8 mouse cellular contexts compared by ENCODE assay signal in the genomic region with DNA sequence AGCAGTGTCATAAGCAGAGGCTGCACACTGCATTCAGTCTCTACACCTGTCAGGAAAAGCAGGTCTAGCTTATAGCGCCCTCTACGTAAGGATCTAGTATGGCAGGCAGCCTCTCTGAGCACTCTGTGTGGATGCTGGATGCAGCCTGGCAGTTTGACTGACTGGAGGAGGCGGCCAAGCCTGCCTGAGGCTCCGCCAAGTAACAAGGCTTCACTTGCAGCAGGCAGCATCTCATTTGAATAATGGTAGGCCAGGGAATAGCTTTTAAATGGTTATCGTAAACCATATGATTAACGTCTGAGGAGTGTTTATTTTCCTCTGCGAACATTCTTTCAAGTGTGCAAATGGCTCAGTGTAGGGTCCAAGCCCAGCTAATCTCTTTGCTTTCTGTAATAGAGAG.
DNase-seq lines count a peak whose midpoint lies in the region; ATAC-seq and TF ChIP-seq lines count a peak whose summit lies in the region.

No protein-coding gene starts in this region.

- no peak for TF ChIP-seq EP300 in CH12.LX (IDR thresholded peaks at IDR 0.05; ENCODE audit: low read length)

- no peaks in the 10 kb centered on the region for H3K36me3 ChIP-seq in CH12.LX (replicated peaks in 1 of 2; ENCODE audit: control insufficient read depth in 1 of 2, insufficient read depth in 1 of 2, low read length in 1 of 2)
- H3K36me3 ChIP-seq in embryonic facial prominence, embryonic 14.5 days (ENCODE audit: control insufficient read depth, insufficient read depth, low read length) = peaks cover 49% of the 10 kb centered on the region
- peaks cover 18% of the 10 kb centered on the region for H3K36me3 ChIP-seq in kidney, embryonic 16.5 days (ENCODE audit: insufficient read depth, low read length)

- H3K27ac ChIP-seq in CH12.LX (ENCODE audit: insufficient read depth, low read depth) = no peak overlapping the region
- no peak overlapping the region for H3K27ac ChIP-seq in embryonic facial prominence, embryonic 14.5 days (replicated peaks; ENCODE audit: low read depth, low read length)
- peak overlapping the region; percentile 45; the same call in 1 of the 2 replicates for H3K27ac ChIP-seq in kidney, embryonic 16.5 days (ENCODE audit: low read length)

- DNase-seq in cerebellum, postnatal 14 days = peak; percentile 19 to 24
- no peak for DNase-seq in cerebellum, adult 18-20 months
- peak; percentile 26 for DNase-seq in CH12.LX (ENCODE audit: extremely low read depth)
- peak; percentile 73 for DNase-seq in embryonic facial prominence, embryonic 14.5 days (ENCODE audit: low spot score)
- DNase-seq in ovary, postnatal 14 days (ENCODE audit: low spot score) = no peak
- no peak for DNase-seq in cerebellum, adult 9-11 months

- dilution Hi-C loops in CH12.LX (cut with MboI; ENCODE audit: extremely low pct_ligation_motif_present, extremely low pct_unique_long_range_greater_than_20kb, low sequenced_read_pairs) = no loop called here

- no peak overlapping the region for H3K4me3 ChIP-seq in CH12.LX (replicated peaks in 1 of 3; ENCODE audit: low read depth in 2 of 3, low read length in 2 of 3, poor library complexity in 1 of 3)
- no peak overlapping the region for H3K4me3 ChIP-seq in embryonic facial prominence, embryonic 14.5 days (ENCODE audit: low read depth, low read length)
- H3K4me3 ChIP-seq in kidney, embryonic 16.5 days (ENCODE audit: low read length) = no peak overlapping the region

- H3K9ac ChIP-seq in CH12.LX (ENCODE audit: insufficient read depth, low read depth) = no peak overlapping the region
- no peak overlapping the region for H3K9ac ChIP-seq in embryonic facial prominence, embryonic 14.5 days (ENCODE audit: low read depth, low read length)
- no peak overlapping the region for H3K9ac ChIP-seq in kidney, embryonic 16.5 days (replicated peaks; ENCODE audit: low read length)

- WGBS in embryonic facial prominence, embryonic 14.5 days = 51% methylated on average over 7 of the region's 7 CpGs
- 19% methylated on average over 7 of the region's 7 CpGs for WGBS in kidney, embryonic 16.5 days

- H3K27me3 ChIP-seq in CH12.LX (replicated peaks) = peaks cover 43% of the 10 kb centered on the region
- no peaks in the 10 kb centered on the region for H3K27me3 ChIP-seq in embryonic facial prominence, embryonic 14.5 days (replicated peaks; ENCODE audit: control insufficient read depth, insufficient read depth, low read length)
- H3K27me3 ChIP-seq in kidney, embryonic 16.5 days (ENCODE audit: insufficient read depth, low read length) = no peaks in the 10 kb centered on the region

- H3K4me1 ChIP-seq in CH12.LX (ENCODE audit: control insufficient read depth in 1 of 2, insufficient read depth in 2 of 2) = no peaks in the 10 kb centered on the region
- H3K4me1 ChIP-seq in embryonic facial prominence, embryonic 14.5 days (ENCODE audit: control insufficient read depth, insufficient read depth, low read length) = no peaks in the 10 kb centered on the region
- H3K4me1 ChIP-seq in kidney, embryonic 16.5 days (ENCODE audit: insufficient read depth, low read length) = peaks cover 16% of the 10 kb centered on the region

- TF ChIP-seq POLR2A in CH12.LX (IDR thresholded peaks at IDR 0.05; ENCODE audit: low read depth, low read length) = no peak

- peaks cover 3% of the 10 kb centered on the region for H3K9me3 ChIP-seq in CH12.LX (replicated peaks; ENCODE audit: low read length)
- H3K9me3 ChIP-seq in embryonic facial prominence, embryonic 14.5 days (ENCODE audit: control insufficient read depth, low read length) = no peaks in the 10 kb centered on the region
- 0 out of 2 replicates have a peak, but pooled peaks cover 6% of the 10 kb centered on the region for H3K9me3 ChIP-seq in kidney, embryonic 16.5 days (ENCODE audit: low read length)

- in situ Hi-C loops in CH12.LX (cut with MboI; ENCODE audit: low pct_ligation_motif_present, low pct_unique_long_range_greater_than_20kb, low sequenced_read_pairs) = no loop called here

- peak; percentile 42 to 48; a peak in 3 of 4 replicates for TF ChIP-seq CTCF in CH12.LX (conservative IDR thresholded peaks at IDR 0.05 in 1 of 2, IDR thresholded peaks at IDR 0.05 in 1 of 2; ENCODE audit: low read depth in 2 of 2, low read length in 2 of 2)

- ATAC-seq in embryonic facial prominence, embryonic 14.5 days (ENCODE audit: low read depth) = peak; percentile 71
- peak; percentile 79 for ATAC-seq in kidney, embryonic 16.5 days (ENCODE audit: low FRiP score, low TSS enrichment)
- ATAC-seq in megakaryocyte progenitor cell, adult 5-6 weeks (replicated peaks; ENCODE audit: poor library complexity) = peak; percentile 87

- no peaks in the 10 kb centered on the region for H3K79me2 ChIP-seq in CH12.LX (replicated peaks; ENCODE audit: control insufficient read depth, extremely low read depth, insufficient read depth, poor library complexity, severe bottlenecking)

- H3K4me2 ChIP-seq in CH12.LX (ENCODE audit: insufficient read depth, low read depth, poor library complexity, severe bottlenecking) = no peak overlapping the region
- no peak overlapping the region for H3K4me2 ChIP-seq in embryonic facial prominence, embryonic 14.5 days (ENCODE audit: low read depth, low read length)
- no peak overlapping the region for H3K4me2 ChIP-seq in kidney, embryonic 16.5 days (replicated peaks; ENCODE audit: low read depth, low read length)

- TF ChIP-seq RAD21 in CH12.LX (IDR thresholded peaks at IDR 0.05; ENCODE audit: low read depth, low read length) = peak; percentile 40

TF ChIP-seq in CH12.LX, 34 proteins besides CTCF, POLR2A, EP300 and RAD21:
- TF ChIP-seq ETS1 (conservative IDR thresholded peaks at IDR 0.05; ENCODE audit: low read depth, low read length) = no peak
- TF ChIP-seq BHLHE40 (IDR thresholded peaks at IDR 0.05; ENCODE audit: low read depth, low read length) = no peak
- 0 out of 2 replicates have a peak, but pooled peaks have one; percentile 24 for TF ChIP-seq SMC3 (IDR thresholded peaks at IDR 0.05; ENCODE audit: low read depth, low read length)
- TF ChIP-seq CHD1 (IDR thresholded peaks at IDR 0.05; ENCODE audit: low read depth, low read length) = no peak
TF ChIP-seq in CH12.LX: peak in this region for 1.

Comparison
In these comparisons a context has a peak if more than half of its experiments do, and no peak if none do; other contexts are left out.
1. DNase-seq: peak in cerebellum, postnatal 14 days (2 of 2), CH12.LX (single experiment) and embryonic facial prominence, embryonic 14.5 days (single experiment); none in cerebellum, adult 18-20 months (0 of 2), ovary, postnatal 14 days (single experiment) and cerebellum, adult 9-11 months (single experiment).
2. Peak in every context shown above with its lines, with median percentiles within 50 percentile points of each other: ATAC-seq.